Mouse (Mus musculus) monocyte, adult 59 days (primary cell): Measurements from ENCODE around the gene Ifi211. TPM values are rescaled to one million over a fixed set of nuclear protein-coding genes. Genes with fewer than 3 reads are reported as not detected.

ENCODE experiments used
- total RNA-seq, 2 experiments: library from RNA; stranded (reverse); gene quantifications; one replicate each; pipeline ENCODE4 v1.2.4; 2023

Ifi211 gene
- 10 to 100 TPM; 44.9 to 61.2 TPM for total RNA-seq

DNA sequence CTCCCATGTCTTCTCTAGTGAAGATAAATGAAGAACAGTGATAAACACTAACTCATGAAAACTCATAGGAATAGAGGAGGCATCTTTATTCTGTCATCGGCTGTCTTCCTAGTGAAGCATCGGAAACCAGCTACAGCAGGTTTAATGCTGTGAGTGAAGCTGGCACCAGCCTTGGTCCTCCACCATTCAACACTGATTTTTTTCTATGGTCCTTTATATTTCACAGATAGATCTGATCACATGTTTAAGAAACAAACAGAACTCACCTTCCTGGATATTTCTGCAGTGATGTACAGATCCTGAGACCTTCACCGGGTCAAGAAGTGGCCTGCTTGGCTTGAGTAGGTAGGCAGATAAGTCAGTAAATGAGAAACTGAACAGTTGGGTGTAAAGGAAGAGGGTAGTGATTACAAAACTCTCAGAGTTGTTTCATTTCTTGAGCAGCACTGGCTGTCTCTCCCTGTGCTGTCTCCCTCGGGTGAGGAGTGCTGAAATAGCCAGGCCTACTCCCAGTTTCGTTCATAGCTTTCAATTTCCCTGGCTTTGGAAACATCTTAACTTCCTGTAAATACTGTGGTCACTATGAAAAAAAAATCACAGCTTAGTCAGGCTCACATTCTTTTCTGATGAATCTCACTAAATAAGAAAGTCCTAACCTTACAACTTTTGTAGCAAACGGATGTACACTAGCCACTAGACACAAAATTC, at the start of gene Ifi211:
Gene Ifi211, minus strand, starts transcription at position 499 of the 708 bp plus-strand sequence.

DNA sequence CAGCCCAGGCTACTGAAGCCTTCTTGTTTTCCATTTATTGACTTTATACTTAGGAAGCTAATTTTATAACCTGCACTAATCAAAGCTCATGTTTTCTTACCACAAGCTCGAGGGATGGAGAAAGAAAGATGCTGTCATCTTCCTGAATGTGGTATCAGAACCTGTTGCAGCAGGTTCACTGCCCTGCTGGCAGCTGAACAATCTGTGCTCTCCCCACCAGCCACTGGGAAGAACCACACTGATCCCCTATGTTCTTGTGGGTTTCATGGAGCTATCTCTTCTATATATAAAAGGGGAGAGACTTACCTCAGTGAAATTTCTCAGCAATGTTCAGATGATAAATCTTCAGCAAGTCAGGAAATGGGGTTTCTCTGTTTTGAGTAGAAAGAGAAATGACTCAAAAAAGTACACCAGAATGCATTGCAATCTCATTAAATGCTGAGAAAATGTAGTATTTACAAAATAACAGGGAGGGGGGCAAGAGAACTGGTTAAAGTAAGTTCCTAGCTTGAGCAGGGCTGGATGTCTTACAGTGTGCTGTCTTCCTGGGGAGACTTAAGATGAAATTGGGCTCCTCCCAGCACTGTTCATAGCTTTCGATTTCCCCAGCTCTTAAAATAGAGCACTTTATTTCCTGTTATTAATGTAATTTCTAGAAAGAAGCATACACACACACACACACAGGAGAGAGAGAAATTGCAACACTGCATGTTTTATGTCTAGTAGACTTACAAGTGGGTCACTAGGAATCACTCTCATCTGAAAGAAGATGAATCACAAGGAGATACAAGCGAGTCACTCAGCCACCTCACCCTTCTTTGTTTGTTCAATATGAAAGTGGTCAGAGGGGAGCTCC, 29.3 kb upstream of the Ifi211 start, which contains the start of the genes Mndal and Ifi203:
Gene Mndal, minus strand, starts transcription at position 568 of the 856 bp plus-strand sequence.
Gene Ifi203, minus strand, starts transcription at position 749 of the 856 bp plus-strand sequence.

Other genes with a start within 250 kb of the Ifi211 start
- 1 to 10 TPM; 2.5 TPM for gene Ifi208, start 239.4 kb downstream of the Ifi211 start, total RNA-seq
- gene Ifi207, start 171.3 kb downstream of the Ifi211 start, total RNA-seq, result 100 to 1,000 TPM; 135 to 176 TPM
- gene Ifi204, start 146.1 kb downstream of the Ifi211 start, total RNA-seq, result 100 to 1,000 TPM; 129 to 171 TPM
- gene Mndal, start 29.4 kb upstream of the Ifi211 start, total RNA-seq, result 100 to 1,000 TPM; 164 to 195 TPM
- gene Ifi203, start 29.6 kb upstream of the Ifi211 start, total RNA-seq, result 100 to 1,000 TPM in 1 of 2 experiments, 10 to 100 TPM in 1; 98.7 to 125 TPM
- not detected for gene Ifi202b, start 69.7 kb upstream of the Ifi211 start, total RNA-seq
- 10 to 100 TPM; 39.0 to 47.5 TPM for gene Ifi205, start 118.8 kb upstream of the Ifi211 start, total RNA-seq
- gene Olfr433, start 127.7 kb upstream of the Ifi211 start, total RNA-seq, result under 1 TPM in 1 of 2 experiments, not detected in 1; 0.39 TPM
- gene Olfr432, start 136.2 kb upstream of the Ifi211 start, total RNA-seq, result not detected
- gene Olfr430, start 153.6 kb upstream of the Ifi211 start, total RNA-seq, result not detected
- not detected for gene Olfr429, start 171.3 kb upstream of the Ifi211 start, total RNA-seq
- gene Olfr427, start 183.8 kb upstream of the Ifi211 start, total RNA-seq, result not detected
- gene Olfr231, start 208.1 kb upstream of the Ifi211 start, total RNA-seq, result not detected
- not detected for gene Olfr424, start 218.5 kb upstream of the Ifi211 start, total RNA-seq
- not detected for gene Olfr420, start 242.6 kb upstream of the Ifi211 start, total RNA-seq